Mouse (Mus musculus) MEL (cell line): Measurements from ENCODE around the gene Nup54. TPM values are rescaled to one million over a fixed set of nuclear protein-coding genes. Genes with fewer than 3 reads are reported as not detected.

Experiments
- DNase-seq: peaks from one replicate; pipeline ENCODE4 v3.0.0; 2011; ENCODE audit warnings: low read depth, low spot score
- H3K27ac ChIP-seq: 2 replicates; pipeline ENCODE4 v1.5.1; 2012; ENCODE audit warnings: low read depth, mild to moderate bottlenecking, control low read depth, low read length, moderate library complexity; ENCODE audit not compliant: control insufficient read depth
- H3K27me3 ChIP-seq, 2 experiments: fragments of 150-350 bp in 1 of 2; sonication (generic) in 1 of 2; 2 replicates each; pipeline ENCODE4 v1.6.1; 2012; ENCODE audit warnings: low read length in 2 of 2, mild to moderate bottlenecking in 2 of 2, improper control_type of control experiment in 1 of 2, moderate library complexity in 1 of 2; ENCODE audit not compliant: insufficient read depth in 2 of 2, control insufficient read depth in 1 of 2
- H3K36me3 ChIP-seq, 2 experiments: 2 replicates each; pipeline ENCODE4 v1.6.1; 2012 to 2014; ENCODE audit warnings: low read length in 2 of 2, improper control_type of control experiment in 1 of 2, inconsistent platforms in 1 of 2, mild to moderate bottlenecking in 1 of 2; ENCODE audit not compliant: insufficient read depth in 2 of 2, control insufficient read depth in 1 of 2
- H3K4me1 ChIP-seq, 2 experiments: fragments of 150-350 bp in 1 of 2; sonication (generic) in 1 of 2; 2 replicates each; pipeline ENCODE4 v1.6.1; 2012; ENCODE audit warnings: low read length in 2 of 2, improper control_type of control experiment in 1 of 2, mild to moderate bottlenecking in 1 of 2; ENCODE audit not compliant: insufficient read depth in 2 of 2, control insufficient read depth in 1 of 2
- H3K4me3 ChIP-seq, 2 experiments: fragments of 150-350 bp in 1 of 2; sonication (generic) in 1 of 2; 2 replicates each; pipeline ENCODE4 v1.5.1; 2012; ENCODE audit warnings: low read depth in 2 of 2, low read length in 2 of 2, mild to moderate bottlenecking in 2 of 2, moderate library complexity in 2 of 2, control low read depth in 1 of 2, improper control_type of control experiment in 1 of 2; ENCODE audit not compliant: control insufficient read depth in 1 of 2, insufficient read depth in 1 of 2
- H3K79me2 ChIP-seq: 2 replicates; pipeline ENCODE4 v1.6.1; 2012; ENCODE audit warnings: mild to moderate bottlenecking, low read length, moderate library complexity; ENCODE audit not compliant: control insufficient read depth, poor library complexity, insufficient read depth
- H3K9ac ChIP-seq: 2 replicates; pipeline ENCODE4 v1.6.1; 2012; ENCODE audit warnings: low read depth, mild to moderate bottlenecking, control low read depth, low read length, moderate library complexity; ENCODE audit not compliant: control insufficient read depth, poor library complexity, severe bottlenecking
- H3K9me3 ChIP-seq: fragments of 150-350 bp; sonication (generic); replicated peaks from 2 replicates; pipeline ENCODE4 v1.6.1; 2012; ENCODE audit warnings: mild to moderate bottlenecking, low read length, improper control_type of control experiment, moderate library complexity; ENCODE audit not compliant: insufficient read depth
- BHLHE40 ChIP-seq: IDR thresholded peaks from 2 replicates; pipeline ENCODE4 v1.6.1; 2012; ENCODE audit warnings: low read depth, mild to moderate bottlenecking, inconsistent platforms, low read length, improper control_type of control experiment, borderline replicate concordance
- CTCF ChIP-seq, 3 experiments: IDR thresholded peaks in 2 of 3; conservative IDR thresholded peaks in 1 of 3; 2 replicates each; pipeline ENCODE4 v1.5.1; 2011 to 2012; ENCODE audit warnings: low read length in 3 of 3, low read depth in 2 of 3, mild to moderate bottlenecking in 2 of 3, improper control_type of control experiment in 1 of 3, inconsistent platforms in 1 of 3, mixed read lengths in 1 of 3, moderate library complexity in 1 of 3; ENCODE audit not compliant: control insufficient read depth in 1 of 3, insufficient read depth in 1 of 3, poor library complexity in 1 of 3, severe bottlenecking in 1 of 3
- E2F4 ChIP-seq: IDR thresholded peaks from 2 replicates; pipeline ENCODE4 v1.6.1; 2011; ENCODE audit warnings: low read depth, low read length, improper control_type of control experiment, borderline replicate concordance
- EP300 ChIP-seq, 2 experiments: IDR thresholded peaks; 2 replicates each; pipeline ENCODE4 v1.6.1; 2011; ENCODE audit warnings: improper control_type of control experiment in 2 of 2, low read length in 2 of 2, low read depth in 1 of 2, mild to moderate bottlenecking in 1 of 2
- GABPA ChIP-seq: IDR thresholded peaks from 2 replicates; pipeline ENCODE4 v1.6.1; 2012; ENCODE audit warnings: low read depth, mild to moderate bottlenecking, inconsistent platforms, low read length, improper control_type of control experiment, moderate library complexity
- HCFC1 ChIP-seq: IDR thresholded peaks from 2 replicates; pipeline ENCODE4 v1.6.1; 2012; ENCODE audit warnings: low read depth, mild to moderate bottlenecking, inconsistent platforms, low read length, improper control_type of control experiment, moderate library complexity
- JUND ChIP-seq: IDR thresholded peaks from 2 replicates; pipeline ENCODE4 v1.6.1; 2011; ENCODE audit warnings: low read depth, mild to moderate bottlenecking, improper control_type of control experiment, low read length
- MAX ChIP-seq: IDR thresholded peaks from 2 replicates; pipeline ENCODE4 v1.6.1; 2011; ENCODE audit warnings: low read length, improper control_type of control experiment
- MXI1 ChIP-seq: IDR thresholded peaks from 2 replicates; pipeline ENCODE4 v1.6.1; 2011; ENCODE audit warnings: mild to moderate bottlenecking, low read depth, low read length, improper control_type of control experiment
- MYB ChIP-seq: IDR thresholded peaks from 2 replicates; pipeline ENCODE4 v1.6.1; 2011; ENCODE audit warnings: mild to moderate bottlenecking, low read depth, low read length, improper control_type of control experiment
- MYC ChIP-seq: IDR thresholded peaks from 2 replicates; pipeline ENCODE4 v1.6.1; 2011; ENCODE audit warnings: low read depth, mild to moderate bottlenecking, low read length, improper control_type of control experiment, moderate library complexity
- NELFE ChIP-seq: IDR thresholded peaks from 2 replicates; pipeline ENCODE4 v1.6.1; 2011; ENCODE audit warnings: low read depth, low read length, improper control_type of control experiment
- POLR2A ChIP-seq, 2 experiments: IDR thresholded peaks; 2 replicates each; pipeline ENCODE4 v1.6.1; 2011 to 2012; ENCODE audit warnings: low read length in 2 of 2, mild to moderate bottlenecking in 2 of 2, control low read depth in 1 of 2, improper control_type of control experiment in 1 of 2, low read depth in 1 of 2, moderate library complexity in 1 of 2; ENCODE audit not compliant: control insufficient read depth in 1 of 2, insufficient read depth in 1 of 2, poor library complexity in 1 of 2
- POLR2AphosphoS2 ChIP-seq: IDR thresholded peaks from 2 replicates; pipeline ENCODE4 v1.6.1; 2011; ENCODE audit warnings: low read length, improper control_type of control experiment
- RAD21 ChIP-seq: IDR thresholded peaks from 2 replicates; pipeline ENCODE4 v1.6.1; 2011; ENCODE audit warnings: mild to moderate bottlenecking, low read depth, low read length, improper control_type of control experiment
- RCOR1 ChIP-seq: IDR thresholded peaks from 2 replicates; pipeline ENCODE4 v1.6.1; 2012; ENCODE audit warnings: low read depth, mild to moderate bottlenecking, inconsistent platforms, low read length, improper control_type of control experiment
- SIN3A ChIP-seq: IDR thresholded peaks from 2 replicates; pipeline ENCODE4 v1.6.1; 2012; ENCODE audit warnings: low read length, improper control_type of control experiment, inconsistent platforms
- SMC3 ChIP-seq: IDR thresholded peaks from 2 replicates; pipeline ENCODE4 v1.6.1; 2011; ENCODE audit warnings: low read depth, low read length, improper control_type of control experiment
- TAL1 ChIP-seq: IDR thresholded peaks from 2 replicates; pipeline ENCODE4 v1.6.1; 2012; ENCODE audit warnings: mild to moderate bottlenecking, inconsistent platforms, low read length, moderate library complexity, mixed read lengths
- TBP ChIP-seq: IDR thresholded peaks from 2 replicates; pipeline ENCODE4 v1.8.0; 2011; ENCODE audit warnings: low read depth, low read length, improper control_type of control experiment
- USF1 ChIP-seq: IDR thresholded peaks from 2 replicates; pipeline ENCODE4 v1.6.1; 2014; ENCODE audit warnings: low read depth, mild to moderate bottlenecking, inconsistent platforms, low read length, improper control_type of control experiment, moderate library complexity
- USF2 ChIP-seq, 2 experiments: IDR thresholded peaks; 2 replicates each; pipeline ENCODE4 v1.6.1; 2011 to 2012; ENCODE audit warnings: improper control_type of control experiment in 2 of 2, low read length in 2 of 2, borderline replicate concordance in 1 of 2, inconsistent platforms in 1 of 2, low read depth in 1 of 2, mild to moderate bottlenecking in 1 of 2; ENCODE audit not compliant: insufficient read depth in 1 of 2
- ZC3H11A ChIP-seq: IDR thresholded peaks from 2 replicates; pipeline ENCODE4 v1.6.1; 2012; ENCODE audit warnings: low read depth, mild to moderate bottlenecking, inconsistent platforms, low read length, improper control_type of control experiment
- ZMIZ1 ChIP-seq: IDR thresholded peaks from 2 replicates; pipeline ENCODE4 v1.6.1; 2012; ENCODE audit warnings: low read depth, mild to moderate bottlenecking, inconsistent platforms, low read length, improper control_type of control experiment, moderate library complexity
- ZNF384 ChIP-seq: IDR thresholded peaks from 2 replicates; pipeline ENCODE4 v1.6.1; 2012; ENCODE audit warnings: low read depth, mild to moderate bottlenecking, inconsistent platforms, low read length, improper control_type of control experiment
- polyA plus RNA-seq, 2 experiments: library from polyadenylated mRNA; stranded (reverse) in 1 of 2; unstranded in 1 of 2; fragments of >175 nt in 1 of 2; fragments of >200 nt in 1 of 2; gene quantifications; 2 replicates each; pipeline versions ENCODE4 v1.2.1 to v1.2.4; 2012; ENCODE audit warnings: low replicate concordance in 2 of 2, low read depth in 1 of 2; ENCODE audit not compliant: insufficient read length in 2 of 2, insufficient read depth in 1 of 2, missing spikeins in 1 of 2
- total RNA-seq: library from RNA; depleted of rRNA; stranded (reverse); fragments of 300-350 nt; gene quantifications from 2 replicates; pipeline ENCODE4 v1.2.3, GENCODE M21; 2012

Gene Nup54
- total and polyA plus RNA-seq, 3 experiments: 67.5 to 106 TPM; not detected in 1

GRCm38 (mm10) chr5:92384855-92385254 lies 50.2 kb downstream of the Nup54 start:
- Histone ChIP-seq H3K36me3 (0 out of 4 replicates have a peak, but pooled peaks cover 0 to 3% of the 10 kb centered on the region in 2 experiments), H3K4me1 (peaks cover 0 to 3% of the 10 kb centered on the region in 2 experiments; a peak in 2 of 4 replicates), H3K27ac (no peak overlapping the region), H3K9me3 (no peaks in the 10 kb centered on the region), H3K9ac (no peak overlapping the region), H3K4me3 (no peak overlapping the region), H3K79me2 (no peaks in the 10 kb centered on the region), H3K27me3 (no peaks in the 10 kb centered on the region; a peak in 1 of 4 replicates)
- TF ChIP-seq SMC3 (peak; percentile 80), USF1 (no peak), CTCF (IDR thresholded peaks at IDR 0.05 in 2 of 3, conservative IDR thresholded peaks at IDR 0.05 in 1 of 3; ENCODE audit: control insufficient read depth in 1 of 3, insufficient read depth in 1 of 3, low read depth in 2 of 3, low read length in 3 of 3, poor library complexity in 1 of 3, severe bottlenecking in 1 of 3) (peak; percentile 80 to 91 (median 88)), JUND (no peak), POLR2A (IDR thresholded peaks at IDR 0.05; ENCODE audit: control insufficient read depth in 1 of 2, insufficient read depth in 1 of 2, low read depth in 1 of 2, low read length in 2 of 2, poor library complexity in 1 of 2) (no peak), RCOR1 (no peak), MXI1 (0 out of 2 replicates have a peak, but pooled peaks have one; percentile 23), TAL1 (no peak), NELFE (no peak), USF2 (IDR thresholded peaks at IDR 0.05; ENCODE audit: borderline replicate concordance in 1 of 2, insufficient read depth in 1 of 2, low read depth in 1 of 2, low read length in 2 of 2) (no peak), ZNF384 (no peak), RAD21 (peak; percentile 81), ZC3H11A (peak; percentile 69)
- DNase-seq: peak; percentile 72

GRCm38 (mm10) chr5:92383747-92384146 lies 51.3 kb downstream of the Nup54 start:
- H3K4me3 ChIP-seq: no peak overlapping the region
- no peak for DNase-seq
- no peak for TF ChIP-seq GABPA
- no peak for TF ChIP-seq MYC
- no peak for TF ChIP-seq USF2 (IDR thresholded peaks at IDR 0.05; ENCODE audit: borderline replicate concordance in 1 of 2, insufficient read depth in 1 of 2, low read depth in 1 of 2, low read length in 2 of 2)
- no peak for TF ChIP-seq RAD21
- no peak for TF ChIP-seq HCFC1
- TF ChIP-seq ZC3H11A: no peak
- no peak for TF ChIP-seq MYB
- TF ChIP-seq TBP: no peak
- no peak for TF ChIP-seq MAX
- no peak for TF ChIP-seq EP300 (IDR thresholded peaks at IDR 0.05; ENCODE audit: low read depth in 1 of 2, low read length in 2 of 2)
- TF ChIP-seq RCOR1: no peak
- TF ChIP-seq BHLHE40: no peak
- TF ChIP-seq SIN3A: no peak
- TF ChIP-seq POLR2AphosphoS2: no peak
- TF ChIP-seq ZMIZ1: no peak
- no peak for TF ChIP-seq E2F4
- TF ChIP-seq NELFE: no peak
- no peak for TF ChIP-seq ZNF384
- H3K36me3 ChIP-seq: 0 out of 4 replicates have a peak, but pooled peaks cover 0 to 3% of the 10 kb centered on the region in 2 experiments
- H3K9me3 ChIP-seq: no peaks in the 10 kb centered on the region
- no peak overlapping the region for H3K27ac ChIP-seq
- H3K4me1 ChIP-seq: peaks cover 0 to 3% of the 10 kb centered on the region in 2 experiments; a peak in 2 of 4 replicates
- H3K9ac ChIP-seq: no peak overlapping the region
- H3K27me3 ChIP-seq: no peaks in the 10 kb centered on the region; a peak in 1 of 4 replicates
- no peaks in the 10 kb centered on the region for H3K79me2 ChIP-seq
